Comparison of ENCODE assay signal across 8 mouse cellular contexts in the genomic region with DNA sequence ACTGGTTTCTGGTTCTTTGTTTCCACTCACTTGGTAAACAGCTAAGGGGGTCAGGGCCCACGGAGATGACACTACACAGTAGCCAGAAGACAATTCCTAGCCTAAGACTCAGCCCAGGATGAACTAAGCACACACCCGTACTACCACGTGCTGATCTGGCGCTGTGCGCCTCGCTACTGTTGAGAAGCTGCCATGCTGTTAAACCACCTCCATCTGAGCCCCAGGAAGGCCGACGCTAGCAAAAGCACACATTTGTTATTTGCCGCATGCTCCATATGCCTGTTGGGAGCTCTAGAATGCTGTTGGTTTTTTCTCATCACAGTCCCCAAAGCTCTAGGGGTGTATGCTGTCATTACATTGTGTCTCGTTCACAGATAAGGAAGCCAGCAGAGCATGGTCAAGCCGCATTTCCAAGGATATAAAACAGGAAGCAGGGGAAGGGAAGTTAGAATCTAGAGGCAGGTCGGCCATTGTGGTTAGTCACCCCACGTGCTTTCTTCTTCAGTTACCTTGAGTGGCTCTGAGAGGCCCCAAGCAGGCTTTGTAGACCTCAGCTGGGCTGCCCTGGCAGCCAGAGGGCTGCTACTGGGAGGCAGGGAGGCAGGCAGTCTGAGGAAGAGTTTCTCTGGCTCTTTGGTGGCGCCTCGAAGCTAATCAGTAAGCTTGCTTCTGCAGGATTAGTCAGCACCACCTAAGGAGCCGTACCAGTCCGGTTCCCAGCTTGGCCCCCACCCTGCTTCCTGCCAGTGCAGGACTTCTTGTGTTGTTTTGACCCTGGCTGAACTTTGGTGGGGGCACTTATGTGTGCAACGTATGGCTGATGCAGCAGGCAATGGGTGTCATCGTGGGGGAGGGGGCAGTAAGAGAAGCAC. TPM values are rescaled to one million over a fixed set of nuclear protein-coding genes. Genes with fewer than 3 reads are reported as not detected.
DNase-seq lines count a peak whose midpoint lies in the region; ATAC-seq lines count a peak whose summit lies in the region.
"Had no signal": no experiment of that assay in that cellular context is flagged by ENCODE, and none has a peak within 500 bp of the region (broad histone marks: within the 10 kb centered on the region; RNA-seq: fewer than 3 reads in every experiment).

No protein-coding gene starts in this region.

- no peak overlapping the region for H3K4me3 ChIP-seq in kidney, embryonic 16.5 days (ENCODE audit: low read length)
- no peak overlapping the region for H3K4me3 ChIP-seq in forebrain, embryonic 16.5 days (replicated peaks; ENCODE audit: low read length)
- H3K4me3 ChIP-seq: embryonic facial prominence, embryonic 12.5 days had no signal

- ATAC-seq in kidney, embryonic 16.5 days (ENCODE audit: low FRiP score, low TSS enrichment), result peak; percentile 50; the same call in 1 of the 2 replicates
- peak; percentile 72; the same call in 1 of the 2 replicates for ATAC-seq in forebrain, embryonic 16.5 days

- H3K9ac ChIP-seq in kidney, embryonic 16.5 days (replicated peaks; ENCODE audit: low read length), result no peak overlapping the region
- H3K9ac ChIP-seq in forebrain, embryonic 16.5 days (replicated peaks; ENCODE audit: low read depth, low read length), result no peak overlapping the region
- H3K9ac ChIP-seq: embryonic facial prominence, embryonic 12.5 days had no signal

- no peak overlapping the region for H3K4me2 ChIP-seq in kidney, embryonic 16.5 days (replicated peaks; ENCODE audit: low read depth, low read length)
- H3K4me2 ChIP-seq in forebrain, embryonic 16.5 days (ENCODE audit: low read length), result no peak overlapping the region
- H3K4me2 ChIP-seq: embryonic facial prominence, embryonic 12.5 days had no signal

- 75% methylated on average over 19 of the region's 19 CpGs for WGBS in kidney, embryonic 16.5 days
- 57% methylated on average over 19 of the region's 19 CpGs for WGBS in forebrain, embryonic 16.5 days

- no peak for DNase-seq in kidney, adult 18-20 months
- DNase-seq in R1 (ENCODE audit: low read depth, low spot score), result peak; percentile 29
- peak; percentile 46 to 55 for DNase-seq in lung, postnatal 4 days
- no peak for DNase-seq in retina, embryonic 14.5 days (ENCODE audit: low spot score)
- DNase-seq in left cerebral cortex, adult 18-20 months (ENCODE audit: low spot score in 2 of 2), result no peak

- peaks cover 16% of the 10 kb centered on the region for H3K4me1 ChIP-seq in kidney, embryonic 16.5 days (ENCODE audit: insufficient read depth, low read length)
- H3K4me1 ChIP-seq in forebrain, embryonic 16.5 days (replicated peaks; ENCODE audit: control insufficient read depth, insufficient read depth, low read length), result peaks cover 20% of the 10 kb centered on the region

- H3K36me3 ChIP-seq in kidney, embryonic 16.5 days (ENCODE audit: insufficient read depth, low read length), result no peaks in the 10 kb centered on the region
- H3K36me3 ChIP-seq in forebrain, embryonic 16.5 days (ENCODE audit: control insufficient read depth, insufficient read depth), result no peaks in the 10 kb centered on the region; the same call in 1 of the 2 replicates
- H3K36me3 ChIP-seq: embryonic facial prominence, embryonic 12.5 days had no signal

- H3K27me3 ChIP-seq in kidney, embryonic 16.5 days (ENCODE audit: insufficient read depth, low read length), result no peaks in the 10 kb centered on the region
- H3K27me3 ChIP-seq in forebrain, embryonic 16.5 days (replicated peaks; ENCODE audit: control insufficient read depth, insufficient read depth, low read length), result no peaks in the 10 kb centered on the region
- H3K27me3 ChIP-seq: embryonic facial prominence, embryonic 12.5 days had no signal

- H3K9me3 ChIP-seq in kidney, embryonic 16.5 days (ENCODE audit: low read length), result no peaks in the 10 kb centered on the region
- no peaks in the 10 kb centered on the region for H3K9me3 ChIP-seq in forebrain, embryonic 16.5 days (ENCODE audit: control insufficient read depth, low read length)
- H3K9me3 ChIP-seq: embryonic facial prominence, embryonic 12.5 days had no signal

- H3K27ac ChIP-seq in kidney, embryonic 16.5 days (ENCODE audit: low read length), result no peak overlapping the region
- peak overlapping the region; percentile 53 for H3K27ac ChIP-seq in forebrain, embryonic 16.5 days (ENCODE audit: low read length)
- H3K27ac ChIP-seq: embryonic facial prominence, embryonic 12.5 days had no signal

RNA-seq across cellular contexts. Expression of a gene that starts 9.5 kb away (rescaled TPM):
- polyA plus RNA-seq in kidney, embryonic 16.5 days (2015; fragmentation: Nextera tagmentation; extraction: Ambion mirVana), result 9.4 and 9.7 TPM in 2 replicates
- polyA plus RNA-seq in forebrain, embryonic 16.5 days (2015; fragmentation: Nextera tagmentation; extraction: Ambion mirVana), result 12.5 and 16.4 TPM in 2 replicates
- total RNA-seq in left cerebral cortex, adult 18-20 months (2021), result 10 to 100 TPM; 49.9 to 50.9 TPM

RNA-seq across cellular contexts. Expression of a gene that starts 27.6 kb away (rescaled TPM):
- polyA plus RNA-seq in kidney, embryonic 16.5 days (2015; fragmentation: Nextera tagmentation; extraction: Ambion mirVana), result 19.2 and 19.5 TPM in 2 replicates
- polyA plus RNA-seq in forebrain, embryonic 16.5 days (2015; fragmentation: Nextera tagmentation; extraction: Ambion mirVana), result 3.6 and 4.2 TPM in 2 replicates
- 1 to 10 TPM; 1.1 to 1.2 TPM for total RNA-seq in left cerebral cortex, adult 18-20 months (2021)

RNA-seq across cellular contexts. Expression of a gene that starts 31.1 kb away (rescaled TPM):
- polyA plus RNA-seq in kidney, embryonic 16.5 days (2015; fragmentation: Nextera tagmentation; extraction: Ambion mirVana), result 1.7 and 2.0 TPM in 2 replicates
- polyA plus RNA-seq in forebrain, embryonic 16.5 days (2015; fragmentation: Nextera tagmentation; extraction: Ambion mirVana), result 1.2 and 1.3 TPM in 2 replicates
- 1 to 10 TPM; 1.6 to 1.8 TPM for total RNA-seq in left cerebral cortex, adult 18-20 months (2021)

RNA-seq across cellular contexts. Expression of a gene that starts 47.0 kb away (rescaled TPM):
- 70.4 and 72.1 TPM in 2 replicates for polyA plus RNA-seq in kidney, embryonic 16.5 days (2015; fragmentation: Nextera tagmentation; extraction: Ambion mirVana)
- 86.1 and 90.2 TPM in 2 replicates for polyA plus RNA-seq in forebrain, embryonic 16.5 days (2015; fragmentation: Nextera tagmentation; extraction: Ambion mirVana)
- total RNA-seq in left cerebral cortex, adult 18-20 months (2021), result 100 to 1,000 TPM; 330 to 343 TPM

RNA-seq across cellular contexts. Expression of a gene that starts 54.3 kb away (rescaled TPM):
- 64.0 and 66.2 TPM in 2 replicates for polyA plus RNA-seq in kidney, embryonic 16.5 days (2015; fragmentation: Nextera tagmentation; extraction: Ambion mirVana)
- 54.8 and 58.5 TPM in 2 replicates for polyA plus RNA-seq in forebrain, embryonic 16.5 days (2015; fragmentation: Nextera tagmentation; extraction: Ambion mirVana)
- total RNA-seq in left cerebral cortex, adult 18-20 months (2021), result 100 to 1,000 TPM; 128 to 134 TPM

Comparison
In these comparisons a context has a peak if more than half of its experiments do, and no peak if none do; other contexts are left out.
1. DNase-seq: peak in R1 (single experiment) and lung, postnatal 4 days (2 of 2); none in kidney, adult 18-20 months (single experiment), retina, embryonic 14.5 days (single experiment) and left cerebral cortex, adult 18-20 months (0 of 2).